In the genomic region with DNA sequence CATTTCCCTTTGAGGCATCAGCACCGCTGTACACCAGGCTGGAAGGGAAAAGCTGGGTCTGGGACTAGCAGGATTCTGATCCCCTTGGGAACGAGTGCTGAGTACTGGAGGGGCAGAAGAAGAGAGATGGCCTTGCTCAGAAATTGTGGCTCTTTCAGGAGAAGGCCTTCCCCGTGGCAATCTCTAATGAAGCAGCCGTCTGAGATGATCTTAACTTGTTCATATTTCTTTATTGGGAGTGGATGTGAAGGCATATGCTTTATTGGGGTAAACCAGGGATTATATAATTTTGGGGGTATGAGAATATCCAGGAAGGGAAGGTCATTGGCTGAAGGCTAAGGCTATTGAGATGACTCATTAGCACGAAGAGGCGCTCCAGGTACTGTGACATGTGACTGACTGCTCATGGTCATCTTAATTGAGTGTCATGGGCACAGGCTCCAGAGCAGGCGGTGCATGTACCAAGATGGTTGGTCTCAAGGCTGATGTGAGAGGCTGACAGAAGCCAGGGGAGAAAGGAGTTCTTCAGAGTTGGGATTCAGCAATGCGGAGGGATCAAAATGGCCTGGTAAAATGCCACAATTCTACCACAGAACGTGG, we compare ENCODE assay signal across 27 mouse cellular contexts.
"Had no signal": no experiment of that assay in that cellular context is flagged by ENCODE, and none has a peak within 500 bp of the region (broad histone marks: within the 10 kb centered on the region; RNA-seq: fewer than 3 reads in every experiment).

No protein-coding gene starts in this region.

- H3K4me1 ChIP-seq: heart, embryonic 13.5 days; heart, embryonic 15.5 days; hindbrain, embryonic 15.5 days; kidney, embryonic 15.5 days; limb, embryonic 12.5 days; liver, embryonic 13.5 days; liver, embryonic 15.5 days had no signal

- ATAC-seq: hindbrain, postnatal 0 days; intestine, embryonic 16.5 days had no signal

- DNase-seq: gastrocnemius, postnatal 14 days; gastrocnemius, postnatal 36 days; heart, adult 11 months; heart, adult 2 months; heart, postnatal 14 days; heart, postnatal 36 days; kidney, adult 11 months; kidney, adult 2 months; kidney, adult 9 months; kidney, postnatal 14 days; kidney, postnatal 36 days; liver; liver, embryonic 13.5 days had no signal

- H3K27ac ChIP-seq: heart, adult 2 months; heart, embryonic 13.5 days; heart, embryonic 15.5 days; hindbrain, embryonic 13.5 days; hindbrain, embryonic 15.5 days; hindbrain, postnatal 0 days; kidney, embryonic 15.5 days; kidney, postnatal 0 days; layer of hippocampus, adult 2 months; left cerebral cortex, adult 2 months; limb, embryonic 10.5 days; limb, embryonic 12.5 days; liver, embryonic 13.5 days; liver, embryonic 15.5 days had no signal

- H3K9ac ChIP-seq: heart, embryonic 13.5 days; heart, embryonic 15.5 days; hindbrain, embryonic 13.5 days; hindbrain, embryonic 15.5 days; kidney, embryonic 15.5 days; limb, embryonic 12.5 days; liver, embryonic 13.5 days; liver, embryonic 15.5 days had no signal

- H3K9me3 ChIP-seq: heart, embryonic 13.5 days; heart, embryonic 15.5 days; hindbrain, embryonic 15.5 days; kidney, embryonic 15.5 days; limb, embryonic 10.5 days; liver, embryonic 13.5 days; liver, embryonic 15.5 days had no signal

- H3K27me3 ChIP-seq: heart, embryonic 13.5 days; heart, embryonic 15.5 days; hindbrain, embryonic 13.5 days; hindbrain, embryonic 15.5 days; kidney, embryonic 15.5 days; limb, embryonic 12.5 days; liver, embryonic 13.5 days; liver, embryonic 15.5 days had no signal

- H3K4me3 ChIP-seq: heart, adult 2 months; heart, embryonic 13.5 days; heart, embryonic 15.5 days; hindbrain, embryonic 13.5 days; hindbrain, embryonic 15.5 days; kidney, embryonic 15.5 days; layer of hippocampus, adult 2 months; left cerebral cortex, adult 2 months; limb, embryonic 10.5 days; limb, embryonic 12.5 days; liver, embryonic 13.5 days; liver, embryonic 15.5 days had no signal

- H3K36me3 ChIP-seq: heart, embryonic 13.5 days; heart, embryonic 15.5 days; hindbrain, embryonic 13.5 days; hindbrain, embryonic 15.5 days; kidney, embryonic 15.5 days; limb, embryonic 10.5 days; limb, embryonic 12.5 days; liver, embryonic 13.5 days; liver, embryonic 15.5 days had no signal

- H3K4me2 ChIP-seq: heart, embryonic 11.5 days; heart, embryonic 13.5 days; heart, embryonic 15.5 days; hindbrain, embryonic 13.5 days; hindbrain, embryonic 15.5 days; kidney, embryonic 15.5 days; limb, embryonic 12.5 days; liver, embryonic 13.5 days; liver, embryonic 15.5 days had no signal
